Mouse (Mus musculus) forebrain, postnatal 0 days (tissue): ENCODE results near the gene Foxred1. TPM values are rescaled to one million over a fixed set of nuclear protein-coding genes. Genes with fewer than 3 reads are reported as not detected.

ENCODE experiments used
- ATAC-seq: fragments of 200-750 bp; cut with Nextera tagmentation; 2 replicates; pipeline ENCODE4 v1.8.0; 2017; ENCODE audit warnings: mild to moderate bottlenecking, moderate library complexity
- DNase-seq: peaks from one replicate; pipeline ENCODE4 v3.0.0-alpha.2; 2015
- H3K27ac ChIP-seq: fragments of 300-500 bp; sonication (generic); 2 replicates; pipeline ENCODE4 v1.5.1; 2014; ENCODE audit warnings: low read depth, mild to moderate bottlenecking, antibody characterized with exemption, low read length, moderate library complexity, mixed read lengths
- H3K27me3 ChIP-seq: fragments of 300-500 bp; sonication (generic); 2 replicates; pipeline ENCODE4 v1.6.1; 2014; ENCODE audit warnings: mild to moderate bottlenecking, low read length, mixed read lengths; ENCODE audit not compliant: insufficient read depth
- H3K36me3 ChIP-seq: fragments of 300-500 bp; sonication (generic); 2 replicates; pipeline ENCODE4 v1.6.1; 2014; ENCODE audit warnings: mild to moderate bottlenecking, moderate library complexity; ENCODE audit not compliant: insufficient read depth
- H3K4me1 ChIP-seq: fragments of 300-500 bp; sonication (generic); 2 replicates; pipeline ENCODE4 v1.6.1; 2014; ENCODE audit warnings: antibody characterized with exemption; ENCODE audit not compliant: insufficient read depth
- H3K4me2 ChIP-seq: fragments of 300-500 bp; sonication (generic); 2 replicates; pipeline ENCODE4 v1.6.1; 2014; ENCODE audit warnings: low read depth, mild to moderate bottlenecking, moderate library complexity
- H3K4me3 ChIP-seq: fragments of 300-500 bp; sonication (generic); 2 replicates; pipeline ENCODE4 v1.5.1; 2014; ENCODE audit warnings: low read depth, low read length, mixed read lengths
- H3K9ac ChIP-seq: fragments of 300-500 bp; sonication (generic); 2 replicates; pipeline ENCODE4 v1.6.1; 2014; ENCODE audit warnings: mild to moderate bottlenecking
- H3K9me3 ChIP-seq: fragments of 300-500 bp; sonication (generic); 2 replicates; pipeline ENCODE4 v1.6.1; 2016; ENCODE audit warnings: low read length
- CTCF ChIP-seq: sonication (generic); IDR thresholded peaks from 2 replicates; pipeline ENCODE4 v1.5.1; 2016; ENCODE audit warnings: antibody characterized with exemption, control low read depth, low read depth
- WGBS: fragments of 180-500 bp; shearing (Covaris S2); extraction: QIAGEN DNeasy Blood & Tissue Kit; methylation state at CpG from one replicate; pipeline ENCODE4 v1.1.7; 2014; 5-methylcytosine and 5-hydroxymethylcytosine counted together
- polyA plus RNA-seq: library from polyadenylated mRNA; unstranded; fragments of >200 nt; fragmentation: Nextera tagmentation; extraction: Ambion mirVana; gene quantifications from 2 replicates; pipeline ENCODE4 v1.2.1, GENCODE M21; 2015
- total RNA-seq: library from RNA; depleted of rRNA; stranded (reverse); fragments of >200 nt; gene quantifications from 2 replicates; pipeline ENCODE4 v1.2.3, GENCODE M21; 2014

Foxred1 gene
- total and polyA plus RNA-seq, 2 experiments from 2014 or later = 40.8 to 42.3 TPM

GRCm38 (mm10) chr9:35192983-35193542 is 17.8 kb downstream of the Foxred1 start:
- DNase-seq = no peak
- Histone ChIP-seq H3K27me3 (no peaks in the 10 kb centered on the region), H3K4me1 (no peaks in the 10 kb centered on the region), H3K4me3 (no peak overlapping the region), H3K4me2 (no peak overlapping the region), H3K9ac (no peak overlapping the region), H3K27ac (no peak overlapping the region), H3K36me3 (no peaks in the 10 kb centered on the region), H3K9me3 (no peaks in the 10 kb centered on the region)
- ATAC-seq = peak; percentile 25
- no peak for TF ChIP-seq CTCF
- 74% methylated on average over 11 of the region's 11 CpGs for WGBS

GRCm38 (mm10) chr9:35188700-35189099 is 22.2 kb downstream of the Foxred1 start:
- no peak overlapping the region for H3K27ac ChIP-seq
- H3K27me3 ChIP-seq = no peaks in the 10 kb centered on the region
- peak overlapping the region; percentile 29 for H3K4me2 ChIP-seq
- peak; percentile 46; the same call in 1 of the 2 replicates for TF ChIP-seq CTCF
- no peaks in the 10 kb centered on the region for H3K9me3 ChIP-seq
- H3K4me3 ChIP-seq = no peak overlapping the region
- 55% methylated on average over 22 of the region's 22 CpGs for WGBS
- no peaks in the 10 kb centered on the region for H3K36me3 ChIP-seq
- H3K9ac ChIP-seq = no peak overlapping the region
- no peaks in the 10 kb centered on the region for H3K4me1 ChIP-seq
- peak; percentile 78 for DNase-seq
- peak; percentile 79 for ATAC-seq

- H3K27me3 ChIP-seq = no peaks in the 10 kb centered on the region
- TF ChIP-seq CTCF = no peak
- ATAC-seq = no peak
- 90% methylated on average over 10 of the region's 10 CpGs for WGBS
- no peak overlapping the region for H3K9ac ChIP-seq
- no peaks in the 10 kb centered on the region for H3K9me3 ChIP-seq
- no peak for DNase-seq
- no peak overlapping the region for H3K4me3 ChIP-seq
- H3K4me1 ChIP-seq = no peaks in the 10 kb centered on the region
- H3K36me3 ChIP-seq = no peaks in the 10 kb centered on the region
- no peak overlapping the region for H3K27ac ChIP-seq
- H3K4me2 ChIP-seq = no peak overlapping the region
These were observed 23.4 kb downstream of the Foxred1 start for GRCm38 (mm10) chr9:35187351-35187903.

- Histone ChIP-seq H3K4me2 (no peak overlapping the region), H3K9me3 (no peaks in the 10 kb centered on the region), H3K9ac (no peak overlapping the region), H3K4me1 (no peaks in the 10 kb centered on the region), H3K4me3 (no peak overlapping the region), H3K27ac (no peak overlapping the region), H3K27me3 (no peaks in the 10 kb centered on the region), H3K36me3 (no peaks in the 10 kb centered on the region)
- TF ChIP-seq CTCF = no peak
- ATAC-seq (no peak), DNase-seq (no peak)
- 90% methylated on average over 4 of the region's 4 CpGs for WGBS
These were observed 24.4 kb downstream of the Foxred1 start for GRCm38 (mm10) chr9:35186430-35186829.

- 67% methylated on average over 5 of the region's 5 CpGs for WGBS
- no peak for ATAC-seq
- no peak overlapping the region for H3K9ac ChIP-seq
These were observed 27.5 kb downstream of the Foxred1 start for GRCm38 (mm10) chr9:35183359-35183758.

GRCm38 (mm10) chr9:35182832-35183231 is 28.0 kb downstream of the Foxred1 start:
- H3K27me3 ChIP-seq = no peaks in the 10 kb centered on the region
- ATAC-seq (no peak), DNase-seq (no peak)
- H3K9ac ChIP-seq = no peak overlapping the region
- no peak overlapping the region for H3K27ac ChIP-seq
- H3K4me2 ChIP-seq = no peak overlapping the region
- H3K4me3 ChIP-seq = no peak overlapping the region
- TF ChIP-seq CTCF = no peak
- no peaks in the 10 kb centered on the region for H3K9me3 ChIP-seq
- no peaks in the 10 kb centered on the region for H3K36me3 ChIP-seq
- 84% methylated on average over 2 of the region's 2 CpGs for WGBS
- no peaks in the 10 kb centered on the region for H3K4me1 ChIP-seq

More at GRCm38 (mm10) chr9:35183359-35183758, 27.5 kb downstream of the Foxred1 start:
- Histone ChIP-seq H3K36me3 (no peaks in the 10 kb centered on the region), H3K9me3 (no peaks in the 10 kb centered on the region), H3K4me2 (no peak overlapping the region), H3K4me3 (no peak overlapping the region), H3K27me3 (no peaks in the 10 kb centered on the region), H3K27ac (no peak overlapping the region), H3K4me1 (no peaks in the 10 kb centered on the region)
- no peak for TF ChIP-seq CTCF
- no peak for DNase-seq

- 43% methylated on average over 14 of the region's 14 CpGs for WGBS
- ATAC-seq = no peak; the same call in 1 of the 2 replicates
These were observed 34.7 kb downstream of the Foxred1 start for GRCm38 (mm10) chr9:35176124-35176659.

More at GRCm38 (mm10) chr9:35176124-35176659, 34.7 kb downstream of the Foxred1 start:
- peak overlapping the region; percentile 81 for H3K4me2 ChIP-seq
- no peaks in the 10 kb centered on the region for H3K9me3 ChIP-seq
- no peak for DNase-seq
- H3K9ac ChIP-seq = peak overlapping the region; percentile 62
- peak overlapping the region; percentile 51 for H3K4me3 ChIP-seq
- no peak for TF ChIP-seq CTCF
- no peaks in the 10 kb centered on the region for H3K36me3 ChIP-seq
- no peaks in the 10 kb centered on the region for H3K27me3 ChIP-seq
- peak overlapping the region; percentile 89 for H3K27ac ChIP-seq
- no peaks in the 10 kb centered on the region for H3K4me1 ChIP-seq
